Mouse (Mus musculus) hindbrain, embryonic 10.5 days (tissue): ENCODE results near the gene Rab29. TPM values are rescaled to one million over a fixed set of nuclear protein-coding genes. Genes with fewer than 3 reads are reported as not detected.
A peak's percentile ranks its signal among the peaks of the same experiment; 100 is the strongest.
"Not testable (repeated sequence)": the region's sequence is repeated elsewhere in the genome, so short reads cannot be mapped to it uniquely, and the experiment has no call there.

Experiments
- DNase-seq: peaks from one replicate; pipeline ENCODE4 v3.0.0-alpha.2; 2017; ENCODE audit warnings: low spot score
- H3K27ac ChIP-seq: fragments of 300-500 bp; sonication (generic); 2 replicates; pipeline ENCODE4 v1.5.1; 2016; ENCODE audit warnings: mild to moderate bottlenecking, moderate library complexity
- H3K27me3 ChIP-seq: fragments of 300-500 bp; sonication (generic); 2 replicates; pipeline ENCODE4 v1.6.1; 2016; ENCODE audit warnings: mild to moderate bottlenecking; ENCODE audit not compliant: poor library complexity, insufficient read depth, severe bottlenecking
- H3K36me3 ChIP-seq: fragments of 300-500 bp; sonication (generic); 2 replicates; pipeline ENCODE4 v1.6.1; 2016; ENCODE audit warnings: mild to moderate bottlenecking, moderate library complexity
- H3K4me1 ChIP-seq: fragments of 300-500 bp; sonication (generic); replicated peaks from 2 replicates; pipeline ENCODE4 v1.6.1; 2016; ENCODE audit warnings: mild to moderate bottlenecking
- H3K4me3 ChIP-seq: fragments of 300-500 bp; sonication (generic); 2 replicates; pipeline ENCODE4 v1.5.1; 2016; ENCODE audit warnings: mild to moderate bottlenecking, moderate library complexity
- H3K9me3 ChIP-seq: fragments of 300-500 bp; sonication (generic); 2 replicates; pipeline ENCODE4 v1.6.1; 2016; ENCODE audit warnings: mild to moderate bottlenecking, moderate library complexity
- WGBS: fragments of 180-500 bp; shearing (Covaris S2); methylation state at CpG from one replicate; pipeline ENCODE4 v1.1.7; 2016; 5-methylcytosine and 5-hydroxymethylcytosine counted together
- polyA plus RNA-seq: library from polyadenylated mRNA; unstranded; fragments of >200 nt; fragmentation: Nextera tagmentation; extraction: Ambion mirVana; gene quantifications from 2 replicates; pipeline ENCODE4 v1.2.1, GENCODE M21; 2016

Gene Rab29
- polyA plus RNA-seq = 9.2 and 10.8 TPM in 2 replicates

DNA sequence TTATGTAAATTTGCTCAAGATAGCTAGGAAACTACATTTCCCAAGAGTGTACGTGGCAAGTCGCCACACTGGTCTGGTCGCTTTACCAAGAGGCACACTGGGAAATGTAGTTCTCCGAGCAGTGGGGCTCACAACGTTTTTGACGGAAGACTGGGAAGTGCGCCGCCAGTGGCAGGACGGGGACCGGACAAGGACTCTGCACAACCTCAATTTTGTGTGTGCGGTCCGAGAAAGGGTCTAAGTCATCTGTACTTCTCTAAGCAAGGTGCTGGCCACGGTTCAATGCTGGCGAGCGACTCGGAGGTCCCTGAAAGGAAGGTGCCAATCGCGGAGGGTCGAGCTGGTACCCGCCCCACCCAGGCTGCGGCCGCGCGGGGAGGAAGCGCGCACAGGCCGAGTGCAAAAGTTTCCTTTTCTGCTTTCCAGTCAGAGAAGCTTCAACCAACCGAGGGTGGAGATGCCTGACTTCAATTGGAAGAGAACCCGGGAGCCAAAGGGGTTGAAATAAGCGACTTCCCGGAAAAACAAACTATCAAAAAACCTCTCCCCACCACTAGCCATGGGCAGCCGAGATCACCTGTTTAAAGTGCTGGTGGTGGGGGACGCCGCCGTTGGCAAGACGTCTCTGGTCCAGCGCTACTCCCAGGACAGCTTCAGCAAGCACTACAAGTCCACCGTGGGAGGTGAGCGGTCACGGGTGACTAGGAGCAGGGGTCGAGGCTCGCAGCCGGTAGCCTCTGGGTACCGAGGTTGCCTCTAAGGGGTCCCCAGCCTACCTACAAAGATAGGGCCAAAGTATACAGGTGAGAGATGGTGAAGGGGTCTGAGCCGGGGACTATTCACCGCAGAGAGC lies at the start of gene Rab29:
Gene Rab29, plus strand, starts transcription at position 132 of the 853 bp plus-strand sequence.
- WGBS = 1% methylated on average over 46 of the region's 46 CpGs
- Histone ChIP-seq H3K27me3 (peaks cover 13% of the 10 kb centered on the region), H3K36me3 (no peaks in the 10 kb centered on the region), H3K4me3 (peak within 1 kb of the TSS; percentile 57), H3K9me3 (no peaks in the 10 kb centered on the region), H3K27ac (peak within 1 kb of the TSS; percentile 56), H3K4me1 (peaks cover 9% of the 10 kb centered on the region)
- peak; percentile 89 for DNase-seq

DNA sequence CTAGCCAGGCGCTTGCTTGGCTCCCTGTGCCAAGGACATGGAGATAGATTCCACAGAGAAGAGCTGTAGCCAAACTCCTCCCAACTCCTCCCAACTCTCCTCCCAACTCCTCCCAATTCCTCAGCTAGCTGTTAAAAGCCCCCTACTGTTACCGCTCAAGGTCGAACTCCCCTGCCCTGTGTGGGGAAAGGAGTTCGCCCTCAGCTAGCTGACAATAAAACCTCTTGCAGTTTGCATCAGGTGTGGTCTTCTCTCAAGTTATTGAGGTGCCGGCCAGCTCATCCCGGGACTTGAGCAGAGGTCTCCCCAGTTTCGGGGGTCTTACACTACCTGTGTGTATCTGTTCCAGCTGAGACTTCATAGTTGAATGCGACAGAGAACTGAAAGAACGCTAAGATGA lies 46.7 kb upstream of the Rab29 start:
- H3K27ac ChIP-seq, H3K4me3 ChIP-seq, H3K36me3 ChIP-seq, H3K9me3 ChIP-seq, H3K27me3 ChIP-seq, H3K4me1 ChIP-seq, DNase-seq: not testable (repeated sequence)
- 74% methylated on average over 9 of the region's 9 CpGs for WGBS

DNA sequence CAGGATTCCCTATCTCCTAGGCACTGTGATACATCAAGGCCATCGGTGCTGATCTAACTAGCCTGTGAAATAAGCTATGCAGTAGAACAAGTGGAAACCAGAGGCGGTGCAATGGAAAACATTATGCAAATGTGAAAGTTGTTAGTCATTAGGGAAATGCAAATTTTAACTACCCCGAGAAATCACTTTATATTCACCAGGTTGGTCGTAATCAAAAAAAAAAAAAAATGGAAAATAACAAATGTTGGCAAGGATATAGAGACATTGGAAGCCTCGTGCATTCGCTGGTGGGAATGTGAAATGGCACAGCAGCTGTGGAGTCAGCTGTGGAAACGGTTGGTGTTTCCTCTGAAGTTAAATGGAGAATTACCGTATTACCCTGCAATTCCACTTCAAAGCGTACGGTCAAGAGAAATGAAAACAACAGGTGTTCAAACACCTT lies 46.1 kb upstream of the Rab29 start:
- Histone ChIP-seq H3K4me1 (no peaks in the 10 kb centered on the region), H3K9me3 (no peaks in the 10 kb centered on the region), H3K36me3 (no peaks in the 10 kb centered on the region), H3K4me3 (no peak overlapping the region), H3K27ac (no peak overlapping the region), H3K27me3 (no peaks in the 10 kb centered on the region; the same call in 1 of the 2 replicates)
- WGBS = 91% methylated on average over 10 of the region's 10 CpGs
- DNase-seq = no peak

DNA sequence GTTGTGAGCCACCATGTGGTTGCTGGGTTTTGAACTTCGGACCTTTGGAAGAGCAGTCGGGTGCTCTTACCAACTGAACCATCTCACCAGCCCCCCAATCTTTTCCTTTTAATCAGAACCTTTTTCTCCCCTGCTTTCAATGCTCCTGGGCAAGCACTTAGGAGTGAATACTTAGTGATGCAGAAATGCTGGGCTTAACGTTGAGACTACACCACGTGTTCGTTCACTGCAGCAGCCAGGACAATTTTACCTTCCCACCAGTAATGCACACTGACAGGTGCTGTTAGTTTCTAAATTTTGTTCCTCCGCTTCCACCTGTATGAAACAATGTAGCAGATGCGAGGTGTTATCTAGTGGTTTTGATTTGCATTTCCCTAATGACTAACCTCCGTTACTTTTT lies 44.7 kb upstream of the Rab29 start:
- WGBS = 80% methylated on average over 8 of the region's 8 CpGs
- no peak overlapping the region for H3K4me3 ChIP-seq
- H3K4me1 ChIP-seq = peaks cover 3% of the 10 kb centered on the region
- no peak for DNase-seq
- peaks cover 9% of the 10 kb centered on the region; the same call in 1 of the 2 replicates for H3K27me3 ChIP-seq
- no peaks in the 10 kb centered on the region for H3K36me3 ChIP-seq
- H3K9me3 ChIP-seq = no peaks in the 10 kb centered on the region
- no peak overlapping the region for H3K27ac ChIP-seq

DNA sequence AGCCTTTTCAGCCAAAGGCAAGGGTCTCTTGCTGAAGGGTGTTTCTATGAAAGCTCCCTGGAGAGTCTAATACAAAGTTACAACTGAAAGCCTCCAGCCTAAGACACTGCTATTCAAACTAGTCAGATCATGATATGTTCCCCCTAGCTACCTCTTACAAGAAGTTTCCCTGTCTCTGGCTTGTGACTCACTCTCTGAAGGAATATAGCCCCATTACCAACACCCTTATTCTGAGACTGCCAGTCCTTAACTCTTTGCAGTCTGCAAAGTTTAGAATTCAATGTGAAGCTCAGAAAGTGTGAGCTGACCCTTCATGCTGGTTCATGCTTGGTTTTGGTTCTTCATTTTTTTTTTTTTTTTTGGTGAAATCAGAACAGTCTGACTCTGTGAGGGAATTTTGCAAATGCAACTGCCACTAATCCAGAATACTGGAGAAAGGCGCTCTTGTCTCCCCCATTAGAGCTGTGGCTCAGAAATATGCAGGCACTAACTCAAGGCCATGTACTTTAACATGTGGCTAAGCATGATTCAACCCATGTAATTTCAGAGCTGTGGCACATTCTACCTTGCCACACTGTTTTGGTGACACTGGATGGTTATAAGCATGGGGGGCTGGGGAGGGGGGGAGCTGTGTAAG lies 44.0 kb upstream of the Rab29 start:
- H3K27me3 ChIP-seq = peaks cover 9% of the 10 kb centered on the region; the same call in 1 of the 2 replicates
- 85% methylated on average over 1 of the region's 1 CpGs for WGBS
- H3K9me3 ChIP-seq = no peaks in the 10 kb centered on the region
- H3K27ac ChIP-seq = no peak overlapping the region
- H3K4me3 ChIP-seq = no peak overlapping the region
- H3K4me1 ChIP-seq = peaks cover 6% of the 10 kb centered on the region
- DNase-seq = no peak
- H3K36me3 ChIP-seq = no peaks in the 10 kb centered on the region

DNA sequence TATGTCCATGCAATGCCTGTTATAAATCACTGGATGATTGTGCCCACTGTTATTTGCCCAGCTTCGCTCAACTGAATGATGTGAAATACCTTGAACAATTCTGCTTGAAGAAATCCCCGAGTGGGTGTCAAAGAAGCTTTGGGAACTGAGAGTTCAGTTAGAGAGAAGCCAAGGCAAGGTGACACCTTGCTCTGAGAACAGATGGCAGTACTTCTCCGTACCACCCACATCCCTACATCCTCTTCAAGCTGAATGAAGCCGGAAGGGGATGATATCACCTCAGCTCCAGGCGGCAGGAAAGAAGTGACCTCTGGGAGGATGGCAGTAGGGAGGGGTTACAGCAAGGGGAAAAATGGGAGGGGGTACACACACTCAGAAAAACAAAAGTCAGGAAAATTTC lies 43.5 kb upstream of the Rab29 start:
- no peak for DNase-seq
- 72% methylated on average over 5 of the region's 5 CpGs for WGBS

DNA sequence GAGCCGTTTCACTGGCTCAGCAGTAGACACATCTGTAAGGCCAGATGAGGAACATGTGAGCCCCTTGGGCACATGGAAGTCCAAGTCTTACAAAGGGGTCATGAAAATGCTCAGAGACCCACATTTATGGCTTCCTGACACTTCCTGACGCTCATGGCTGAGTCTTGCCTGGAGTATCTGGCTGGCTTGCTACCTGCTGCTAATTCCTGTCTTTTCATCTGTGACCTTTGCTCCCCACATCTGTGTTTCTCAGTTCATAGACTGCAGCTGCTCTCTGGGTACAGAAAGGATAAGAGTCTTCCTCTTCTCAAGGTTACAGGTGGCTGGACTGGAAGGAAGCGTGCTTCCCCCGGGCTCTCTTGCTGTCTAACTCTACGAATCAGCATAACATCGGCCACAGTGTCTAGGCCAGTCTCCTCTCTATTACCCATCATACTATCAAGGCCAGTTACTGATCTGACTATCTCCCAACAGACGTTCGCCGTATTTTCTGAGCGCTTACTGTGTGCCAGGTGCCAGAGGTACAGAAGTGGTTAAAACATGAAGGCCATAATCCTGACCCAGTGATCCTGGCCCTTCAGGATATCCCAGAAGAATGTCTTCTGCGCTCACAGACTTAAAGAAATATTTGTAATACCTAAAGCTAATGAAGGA lies 42.4 kb upstream of the Rab29 start:
- Histone ChIP-seq H3K36me3 (no peaks in the 10 kb centered on the region), H3K9me3 (no peaks in the 10 kb centered on the region), H3K27me3 (peaks cover 9% of the 10 kb centered on the region; the same call in 1 of the 2 replicates), H3K4me3 (no peak overlapping the region), H3K4me1 (peaks cover 19% of the 10 kb centered on the region), H3K27ac (no peak overlapping the region)
- DNase-seq = no peak
- WGBS = 87% methylated on average over 11 of the region's 11 CpGs

More for the DNA sequence above, 43.5 kb upstream of the Rab29 start:
- no peaks in the 10 kb centered on the region for H3K36me3 ChIP-seq
- peaks cover 9% of the 10 kb centered on the region; the same call in 1 of the 2 replicates for H3K27me3 ChIP-seq
- no peak overlapping the region for H3K27ac ChIP-seq
- no peak overlapping the region for H3K4me3 ChIP-seq
- H3K4me1 ChIP-seq = peaks cover 8% of the 10 kb centered on the region
- no peaks in the 10 kb centered on the region for H3K9me3 ChIP-seq

DNA sequence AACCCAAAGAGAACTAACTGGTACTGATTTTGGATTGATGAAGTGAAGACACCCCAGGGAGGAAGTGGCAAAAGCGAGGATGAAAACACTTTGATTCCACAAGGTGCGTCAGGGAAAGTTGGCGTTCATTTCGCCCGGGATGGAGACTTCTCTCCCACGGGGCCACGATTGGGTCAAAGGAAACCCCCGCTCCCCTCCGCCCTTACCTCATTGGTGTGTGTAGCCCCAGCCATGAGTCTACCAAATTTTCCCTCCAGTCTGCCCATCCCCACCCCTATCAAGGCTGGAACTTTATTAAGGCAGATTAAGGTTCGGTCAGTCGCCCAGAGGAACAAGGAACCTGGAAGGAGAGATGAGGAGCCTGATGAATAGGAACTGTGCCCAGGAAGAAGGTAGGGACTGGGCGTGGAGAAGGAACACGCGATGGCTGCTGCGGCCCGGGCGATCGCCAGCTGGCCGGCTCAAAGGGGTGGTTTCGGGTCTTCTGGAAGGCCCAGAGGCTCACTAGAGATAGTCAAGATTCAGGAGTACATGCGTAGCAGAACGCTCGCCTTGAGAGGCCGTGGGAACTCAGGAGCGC lies 39.7 kb upstream of the Rab29 start, which contains the start of gene Slc41a1:
Gene Slc41a1, plus strand, starts transcription at position 287 of the 580 bp plus-strand sequence.
- H3K4me3 ChIP-seq = peak within 1 kb of the TSS; percentile 88
- no peak for DNase-seq
- peaks cover 25% of the 10 kb centered on the region for H3K36me3 ChIP-seq
- WGBS = 2% methylated on average over 25 of the region's 25 CpGs
- no peaks in the 10 kb centered on the region for H3K9me3 ChIP-seq
- peak within 1 kb of the TSS; percentile 94 for H3K27ac ChIP-seq
- H3K4me1 ChIP-seq = peaks cover 44% of the 10 kb centered on the region
- H3K27me3 ChIP-seq = peaks cover 9% of the 10 kb centered on the region; the same call in 1 of the 2 replicates

DNA sequence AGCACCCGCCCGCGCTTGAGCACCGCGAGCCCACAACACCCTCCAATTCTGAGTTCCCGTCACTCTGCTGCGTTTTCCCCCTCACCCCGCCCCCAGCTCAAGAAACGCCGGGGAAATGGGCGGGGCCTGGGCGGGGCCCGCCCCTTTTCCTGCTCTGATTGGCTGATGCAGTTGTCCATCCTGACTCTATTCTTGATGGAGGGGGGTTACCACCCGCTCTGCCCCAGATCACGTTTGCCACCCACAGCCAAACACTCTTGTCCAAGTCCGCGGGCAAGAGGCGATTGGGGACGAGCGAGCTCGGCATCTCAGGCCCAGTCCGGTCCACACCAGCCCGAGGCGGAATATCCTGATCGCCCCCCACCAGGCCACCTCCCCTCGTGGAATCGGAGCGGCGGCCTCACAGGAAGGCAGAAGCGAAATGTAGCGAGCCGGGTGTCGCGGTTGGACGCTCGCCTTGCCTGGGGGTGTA lies 39.2 kb upstream of the Rab29 start:
- H3K4me3 ChIP-seq = peak overlapping the region; percentile 88
- peak overlapping the region; percentile 94 for H3K27ac ChIP-seq
- peaks cover 49% of the 10 kb centered on the region for H3K4me1 ChIP-seq

DNA sequence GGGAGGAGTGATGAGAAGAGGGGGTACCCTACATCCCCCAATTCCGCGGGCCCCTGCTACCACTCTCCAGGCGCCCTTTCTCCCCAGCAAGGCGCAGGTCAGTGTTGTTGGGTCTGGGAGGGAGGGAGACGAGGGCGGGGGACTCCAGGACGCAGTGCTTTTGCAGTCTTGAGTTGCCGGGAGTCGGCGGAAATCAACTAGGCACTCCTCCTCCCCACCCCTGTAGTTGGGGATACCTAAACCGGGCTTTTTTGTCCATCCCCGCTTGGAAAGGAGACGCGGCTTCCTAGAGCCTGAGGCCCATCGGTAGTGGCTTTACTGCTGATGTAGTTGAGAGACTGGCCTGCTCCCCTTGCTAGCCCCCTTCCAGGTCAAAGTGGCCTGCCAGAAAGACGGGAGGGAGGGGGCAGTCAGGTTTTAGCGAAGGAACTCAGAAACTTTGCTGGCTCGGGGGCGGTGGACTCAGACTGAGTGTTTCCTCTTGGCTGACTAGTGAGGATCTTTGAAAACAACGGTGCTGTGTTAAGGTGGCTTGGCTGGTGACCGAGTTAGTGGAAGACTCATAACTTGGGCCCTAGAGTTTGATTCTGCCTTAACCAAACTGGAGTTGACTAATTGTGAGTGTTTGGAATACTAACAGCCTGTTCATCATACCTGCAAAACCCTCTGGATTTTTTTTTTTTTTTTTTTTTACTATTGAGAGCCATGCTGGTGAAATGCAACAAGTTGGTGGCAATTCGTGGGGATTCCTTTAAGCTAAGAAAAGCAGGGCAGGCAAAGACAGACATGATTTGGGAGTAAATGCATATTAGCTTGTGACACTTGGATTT lies 38.5 kb upstream of the Rab29 start:
- WGBS = 2% methylated on average over 22 of the region's 22 CpGs
- peaks cover 37% of the 10 kb centered on the region for H3K36me3 ChIP-seq
- H3K9me3 ChIP-seq = no peaks in the 10 kb centered on the region
- peaks cover 9% of the 10 kb centered on the region; the same call in 1 of the 2 replicates for H3K27me3 ChIP-seq
- H3K4me1 ChIP-seq = peaks cover 55% of the 10 kb centered on the region
- DNase-seq = no peak
- peak overlapping the region; percentile 88 for H3K4me3 ChIP-seq
- peak overlapping the region; percentile 94 for H3K27ac ChIP-seq

More for the DNA sequence above, 39.2 kb upstream of the Rab29 start:
- H3K36me3 ChIP-seq = peaks cover 30% of the 10 kb centered on the region
- peaks cover 9% of the 10 kb centered on the region; the same call in 1 of the 2 replicates for H3K27me3 ChIP-seq
- H3K9me3 ChIP-seq = no peaks in the 10 kb centered on the region
- DNase-seq = peak; percentile 98
- WGBS = under 1% methylated on average over 36 of the region's 36 CpGs

DNA sequence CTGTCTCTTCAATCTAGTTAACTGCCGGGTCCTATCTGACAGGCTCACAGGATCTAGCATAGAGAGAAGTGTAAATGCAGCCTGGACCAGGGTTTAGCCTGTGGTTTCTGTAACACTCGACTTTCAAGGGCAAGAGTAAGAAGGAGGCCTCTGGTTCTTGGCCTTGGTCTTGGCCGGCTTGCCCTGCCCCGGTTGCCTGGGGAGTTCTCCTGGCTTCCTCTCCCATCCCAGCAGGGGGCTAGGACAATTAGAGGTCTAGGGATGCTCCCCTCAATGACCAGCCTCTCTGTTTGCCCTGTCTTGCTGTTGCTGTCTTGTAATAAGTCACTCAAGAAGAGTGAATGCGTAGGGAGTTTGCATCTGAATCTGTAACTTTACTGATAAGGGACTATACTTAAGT lies 37.7 kb upstream of the Rab29 start:
- H3K27ac ChIP-seq = 0 out of 2 replicates have a peak overlapping the region, but pooled peaks have one; percentile 23
- WGBS = 45% methylated on average over 5 of the region's 5 CpGs
- peaks cover 44% of the 10 kb centered on the region for H3K36me3 ChIP-seq
- DNase-seq = no peak
- H3K4me1 ChIP-seq = peaks cover 55% of the 10 kb centered on the region
- no peaks in the 10 kb centered on the region for H3K9me3 ChIP-seq
- peak overlapping the region; percentile 88 for H3K4me3 ChIP-seq
- peaks cover 9% of the 10 kb centered on the region; the same call in 1 of the 2 replicates for H3K27me3 ChIP-seq
